Mouse (Mus musculus): ENCODE data around the gene Frem1. TPM values are rescaled to one million over a fixed set of nuclear protein-coding genes. Genes with fewer than 3 reads are reported as not detected.

Frem1 gene
- polyA plus RNA-seq, 1 experiment, result not detected

DNA sequence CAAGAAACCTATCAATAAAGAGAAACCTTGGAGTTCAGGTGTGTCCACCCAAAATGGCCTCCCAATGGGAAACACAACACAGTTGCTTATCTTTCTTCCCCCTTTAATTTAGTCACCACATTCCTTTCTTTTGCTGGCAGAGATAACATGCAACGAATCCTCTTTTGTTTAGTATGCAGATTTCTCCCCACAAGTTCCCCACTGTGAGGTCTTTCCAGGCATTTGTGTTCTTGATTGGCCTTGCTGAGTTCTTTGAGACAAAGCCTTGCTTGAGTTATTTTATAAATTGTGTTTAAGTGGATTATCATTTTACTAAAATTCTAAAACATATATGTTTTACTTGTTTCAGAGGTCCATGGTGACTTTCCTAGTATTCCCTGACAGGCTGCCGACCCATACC, 166.0 kb downstream of the Frem1 start:
- Histone ChIP-seq H3K4me3 (ENCODE audit: insufficient read depth, poor library complexity, severe bottlenecking) (no peak overlapping the region), H3ac (ENCODE audit: control insufficient read depth, insufficient read length, low read depth) (no peak overlapping the region), H3K27me3 (ENCODE audit: control insufficient read depth, insufficient read depth, insufficient read length) (no peaks in the 10 kb centered on the region), H3K79me2 (ENCODE audit: control insufficient read depth, insufficient read depth) (no peaks in the 10 kb centered on the region), H3K79me3 (ENCODE audit: low read depth) (no peaks in the 10 kb centered on the region), H3K36me3 (ENCODE audit: control insufficient read depth, insufficient read depth) (no peaks in the 10 kb centered on the region)
- no peak for TF ChIP-seq CTCF (IDR thresholded peaks at IDR 0.05; ENCODE audit: control insufficient read depth, insufficient read depth, insufficient read length)
- no peak for TF ChIP-seq CEBPB (IDR thresholded peaks at IDR 0.05; ENCODE audit: low read depth)
- TF ChIP-seq FOSL1 (IDR thresholded peaks at IDR 0.05; ENCODE audit: insufficient read depth, low read length, poor library complexity, severe bottlenecking), result no peak
- TF ChIP-seq MYOD1 (IDR thresholded peaks at IDR 0.05; ENCODE audit: control insufficient read depth, insufficient read length, low read depth), result no peak
- no peak for TF ChIP-seq USF1 (IDR thresholded peaks at IDR 0.05; ENCODE audit: low read depth)
- no peak for TF ChIP-seq MAX (IDR thresholded peaks at IDR 0.05)
- TF ChIP-seq MYOG (IDR thresholded peaks at IDR 0.05; ENCODE audit: control insufficient read depth, extremely low read depth, insufficient read length), result no peak

DNA sequence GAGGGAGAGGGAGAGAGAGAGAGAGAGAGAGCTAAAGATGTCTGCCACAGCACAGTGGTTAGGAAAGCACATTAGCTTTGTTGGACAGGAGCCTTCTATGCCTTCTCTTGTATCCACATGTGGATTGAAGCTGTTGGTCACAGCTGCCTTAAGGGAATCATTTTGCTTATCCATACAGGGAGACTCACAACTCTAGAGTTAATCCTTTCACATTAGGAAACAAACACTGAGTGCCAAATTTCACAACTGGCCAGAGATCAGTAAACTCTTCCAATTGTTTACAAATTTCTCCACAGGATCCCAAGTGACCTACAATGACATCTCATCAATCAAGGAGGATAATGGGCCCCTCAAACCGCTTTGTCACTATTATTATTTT, 166.6 kb downstream of the Frem1 start:
- no peak for TF ChIP-seq MAX (IDR thresholded peaks at IDR 0.05)

DNA sequence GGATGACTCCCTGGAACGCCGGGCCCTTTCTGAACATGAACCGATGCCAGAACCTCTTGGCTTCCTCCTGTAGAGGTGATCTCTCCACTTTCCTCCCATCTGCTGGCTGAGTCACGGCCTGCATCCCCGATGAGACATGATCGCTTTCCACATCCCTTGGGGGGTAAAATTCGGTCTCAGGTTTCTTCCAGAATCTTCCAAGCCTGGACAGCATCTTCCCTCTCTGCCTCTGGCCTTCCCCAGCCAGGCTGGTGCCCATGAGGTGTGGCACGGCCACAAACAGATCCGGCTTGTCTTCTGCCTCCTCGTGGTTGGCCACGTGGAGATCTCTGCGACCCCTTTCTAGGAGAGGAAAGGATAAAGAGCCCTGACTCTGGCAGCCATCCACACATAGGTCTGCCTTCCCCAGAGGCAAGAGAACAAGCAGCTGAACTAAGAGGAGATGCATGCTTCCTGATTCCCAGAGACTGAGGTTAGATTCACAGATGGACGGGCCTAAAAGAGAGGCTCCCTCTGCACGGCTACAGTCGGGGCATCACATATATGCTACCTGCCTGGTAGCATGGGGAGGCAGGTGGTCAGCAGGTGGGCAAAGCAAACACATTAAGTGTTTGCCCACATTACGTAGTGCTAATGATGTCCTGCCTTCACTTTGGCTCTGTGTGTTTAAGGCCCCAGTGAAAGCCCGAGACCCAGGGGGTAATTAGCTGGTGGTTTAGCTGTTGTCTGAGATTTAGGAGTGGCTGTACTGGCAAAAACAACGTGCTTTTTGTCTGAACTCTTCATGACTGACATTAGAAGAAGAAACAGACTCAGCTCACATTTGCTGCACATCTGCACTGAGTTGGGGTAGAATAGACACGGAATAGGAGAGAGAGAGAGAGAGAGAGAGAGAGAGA, 167.3 kb downstream of the Frem1 start, which contains the start of gene Cer1:
Gene Cer1 (minus strand): TSS at position 513 of the 899 bp plus-strand sequence.
- Histone ChIP-seq H3ac (ENCODE audit: control insufficient read depth, insufficient read length, low read depth) (no peak within 1 kb of the TSS), H3K79me3 (ENCODE audit: low read depth) (no peaks in the 10 kb centered on the region), H3K36me3 (ENCODE audit: control insufficient read depth, insufficient read depth) (no peaks in the 10 kb centered on the region), H3K27me3 (ENCODE audit: control insufficient read depth, insufficient read depth, insufficient read length) (no peaks in the 10 kb centered on the region), H3K79me2 (ENCODE audit: control insufficient read depth, insufficient read depth) (no peaks in the 10 kb centered on the region), H3K4me3 (ENCODE audit: insufficient read depth, poor library complexity, severe bottlenecking) (no peak within 1 kb of the TSS)
- no peak for TF ChIP-seq FOSL1 (IDR thresholded peaks at IDR 0.05; ENCODE audit: insufficient read depth, low read length, poor library complexity, severe bottlenecking)
- TF ChIP-seq MAX (IDR thresholded peaks at IDR 0.05), result peak; percentile 36

More for the DNA sequence above, 166.6 kb downstream of the Frem1 start:
- Histone ChIP-seq H3K27me3 (ENCODE audit: control insufficient read depth, insufficient read depth, insufficient read length) (no peaks in the 10 kb centered on the region), H3K36me3 (ENCODE audit: control insufficient read depth, insufficient read depth) (no peaks in the 10 kb centered on the region), H3K79me2 (ENCODE audit: control insufficient read depth, insufficient read depth) (no peaks in the 10 kb centered on the region), H3K79me3 (ENCODE audit: low read depth) (no peaks in the 10 kb centered on the region), H3K4me3 (ENCODE audit: insufficient read depth, poor library complexity, severe bottlenecking) (no peak overlapping the region), H3ac (ENCODE audit: control insufficient read depth, insufficient read length, low read depth) (no peak overlapping the region)

DNA sequence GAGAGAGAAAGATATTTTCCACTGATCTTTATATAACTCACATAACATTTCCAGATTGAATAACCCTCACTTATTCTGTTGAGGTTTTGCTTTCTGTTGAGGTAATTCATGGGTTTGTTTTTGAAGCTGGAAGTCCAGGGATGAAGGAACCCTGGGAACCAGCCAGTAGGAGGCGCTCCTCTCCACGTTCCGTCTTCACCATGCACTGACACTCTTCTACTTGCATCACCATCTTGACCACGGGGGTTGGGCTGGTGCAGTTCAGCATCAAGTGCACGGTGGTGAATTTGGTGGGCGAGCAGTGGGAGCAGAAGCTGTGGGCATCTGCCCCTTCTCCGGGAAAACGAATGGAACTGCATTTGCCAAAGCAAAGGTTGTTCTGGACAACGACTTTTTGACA, 169.6 kb downstream of the Frem1 start:
- no peak overlapping the region for H3K4me3 ChIP-seq (ENCODE audit: insufficient read depth, poor library complexity, severe bottlenecking)
- no peaks in the 10 kb centered on the region for H3K79me3 ChIP-seq (ENCODE audit: low read depth)
- H3K79me2 ChIP-seq (ENCODE audit: control insufficient read depth, insufficient read depth), result no peaks in the 10 kb centered on the region
- no peaks in the 10 kb centered on the region for H3K36me3 ChIP-seq (ENCODE audit: control insufficient read depth, insufficient read depth)
- H3ac ChIP-seq (ENCODE audit: control insufficient read depth, insufficient read length, low read depth), result no peak overlapping the region
- no peaks in the 10 kb centered on the region for H3K27me3 ChIP-seq (ENCODE audit: control insufficient read depth, insufficient read depth, insufficient read length)
- TF ChIP-seq CTCF (IDR thresholded peaks at IDR 0.05; ENCODE audit: control insufficient read depth, insufficient read depth, insufficient read length) (no peak), USF1 (IDR thresholded peaks at IDR 0.05; ENCODE audit: low read depth) (no peak), CEBPB (IDR thresholded peaks at IDR 0.05; ENCODE audit: low read depth) (no peak), MYOD1 (IDR thresholded peaks at IDR 0.05; ENCODE audit: control insufficient read depth, insufficient read length, low read depth) (no peak), MYOG (IDR thresholded peaks at IDR 0.05; ENCODE audit: control insufficient read depth, extremely low read depth, insufficient read length) (no peak), FOSL1 (IDR thresholded peaks at IDR 0.05; ENCODE audit: insufficient read depth, low read length, poor library complexity, severe bottlenecking) (no peak), MAX (IDR thresholded peaks at IDR 0.05) (no peak)

DNA sequence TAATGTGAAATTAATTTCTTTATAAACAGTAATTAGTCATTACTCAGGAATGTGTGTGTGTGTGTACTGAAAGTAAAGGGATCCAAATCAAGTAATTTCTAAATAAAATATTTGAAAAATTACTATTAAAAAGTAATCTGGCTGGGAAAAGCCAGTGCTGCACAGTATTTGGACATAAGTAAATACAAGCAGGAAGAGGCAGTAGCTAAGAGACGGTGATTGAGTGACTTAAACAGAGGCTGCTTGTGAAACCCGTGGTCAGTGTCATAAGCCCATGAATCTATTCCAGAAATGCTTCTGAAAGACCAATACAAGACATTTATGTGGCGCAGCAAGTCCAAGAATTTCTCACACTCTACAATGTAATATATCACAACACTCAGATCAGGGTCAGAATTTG, 170.8 kb downstream of the Frem1 start:
- no peaks in the 10 kb centered on the region for H3K79me3 ChIP-seq (ENCODE audit: low read depth)
- H3K36me3 ChIP-seq (ENCODE audit: control insufficient read depth, insufficient read depth), result no peaks in the 10 kb centered on the region
- H3K79me2 ChIP-seq (ENCODE audit: control insufficient read depth, insufficient read depth), result no peaks in the 10 kb centered on the region

DNA sequence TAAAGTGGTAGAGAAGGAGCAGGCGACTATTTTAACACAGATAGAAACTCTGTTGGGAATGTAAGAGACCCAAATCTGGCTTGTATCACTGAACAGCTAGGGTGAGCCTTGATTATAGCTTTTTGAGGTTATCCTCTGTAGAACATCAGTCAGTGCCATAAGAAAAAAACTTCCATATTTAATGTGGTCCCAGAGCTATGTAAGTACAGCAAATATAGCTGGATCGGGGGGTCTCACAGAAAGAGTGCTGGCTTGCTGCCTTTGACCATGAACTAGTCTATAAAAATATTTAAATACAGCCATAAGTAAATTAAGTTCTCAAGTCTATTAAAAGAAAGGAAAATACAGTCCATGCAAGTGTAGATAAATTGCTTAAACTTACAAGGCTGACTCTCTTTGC, 171.9 kb downstream of the Frem1 start:
- H3K79me2 ChIP-seq (ENCODE audit: control insufficient read depth, insufficient read depth), result no peaks in the 10 kb centered on the region
- H3K36me3 ChIP-seq (ENCODE audit: control insufficient read depth, insufficient read depth), result no peaks in the 10 kb centered on the region
- no peak overlapping the region for H3ac ChIP-seq (ENCODE audit: control insufficient read depth, insufficient read length, low read depth)
- no peaks in the 10 kb centered on the region for H3K27me3 ChIP-seq (ENCODE audit: control insufficient read depth, insufficient read depth, insufficient read length)
- TF ChIP-seq MYOG (IDR thresholded peaks at IDR 0.05; ENCODE audit: control insufficient read depth, extremely low read depth, insufficient read length) (no peak), CEBPB (IDR thresholded peaks at IDR 0.05; ENCODE audit: low read depth) (no peak), CTCF (IDR thresholded peaks at IDR 0.05; ENCODE audit: control insufficient read depth, insufficient read depth, insufficient read length) (no peak), MAX (IDR thresholded peaks at IDR 0.05) (no peak), FOSL1 (IDR thresholded peaks at IDR 0.05; ENCODE audit: insufficient read depth, low read length, poor library complexity, severe bottlenecking) (no peak), USF1 (IDR thresholded peaks at IDR 0.05; ENCODE audit: low read depth) (no peak), MYOD1 (IDR thresholded peaks at IDR 0.05; ENCODE audit: control insufficient read depth, insufficient read length, low read depth) (no peak)
- H3K4me3 ChIP-seq (ENCODE audit: insufficient read depth, poor library complexity, severe bottlenecking), result no peak overlapping the region
- no peaks in the 10 kb centered on the region for H3K79me3 ChIP-seq (ENCODE audit: low read depth)

More for the DNA sequence above, 170.8 kb downstream of the Frem1 start:
- no peaks in the 10 kb centered on the region for H3K27me3 ChIP-seq (ENCODE audit: control insufficient read depth, insufficient read depth, insufficient read length)
- no peak for TF ChIP-seq MYOG (IDR thresholded peaks at IDR 0.05; ENCODE audit: control insufficient read depth, extremely low read depth, insufficient read length)
- no peak for TF ChIP-seq MAX (IDR thresholded peaks at IDR 0.05)
- TF ChIP-seq FOSL1 (IDR thresholded peaks at IDR 0.05; ENCODE audit: insufficient read depth, low read length, poor library complexity, severe bottlenecking), result no peak
- no peak for TF ChIP-seq CEBPB (IDR thresholded peaks at IDR 0.05; ENCODE audit: low read depth)
- no peak for TF ChIP-seq MYOD1 (IDR thresholded peaks at IDR 0.05; ENCODE audit: control insufficient read depth, insufficient read length, low read depth)
- no peak for TF ChIP-seq CTCF (IDR thresholded peaks at IDR 0.05; ENCODE audit: control insufficient read depth, insufficient read depth, insufficient read length)
- TF ChIP-seq USF1 (IDR thresholded peaks at IDR 0.05; ENCODE audit: low read depth), result no peak
- H3K4me3 ChIP-seq (ENCODE audit: insufficient read depth, poor library complexity, severe bottlenecking), result no peak overlapping the region
- no peak overlapping the region for H3ac ChIP-seq (ENCODE audit: control insufficient read depth, insufficient read length, low read depth)
